Mouse (Mus musculus) brain, embryonic 18.5 days (tissue): Measurements from ENCODE around the gene Trim69.

Source experiments
- DNase-seq: peaks from one replicate; pipeline ENCODE4 v3.0.0-alpha.2; 2012; ENCODE audit warnings: low read depth, low spot score

The Trim69 gene

DNA sequence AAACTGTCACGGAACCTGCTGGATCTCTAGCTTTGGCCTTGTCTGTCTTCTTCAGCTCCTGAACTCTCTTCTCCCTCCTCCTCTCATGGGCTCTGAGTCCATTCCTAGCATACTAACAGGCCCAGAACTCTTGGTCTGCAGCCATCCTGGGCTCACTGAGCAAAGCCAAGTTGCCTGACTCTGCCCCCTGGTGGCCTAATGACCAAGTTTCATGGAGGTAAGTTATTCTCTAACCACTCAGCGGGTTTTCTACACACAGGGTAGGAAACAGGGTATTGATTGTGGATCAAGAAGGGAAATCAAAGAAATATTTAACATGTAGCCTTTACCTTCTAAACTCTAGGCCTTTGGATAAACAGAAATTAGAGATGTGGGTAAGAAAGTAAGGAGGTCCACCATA is at the start of gene Trim69:
Trim69 (plus strand) TSS at position 21 of the 400 bp plus-strand sequence.
- DNase-seq: no peak

DNA sequence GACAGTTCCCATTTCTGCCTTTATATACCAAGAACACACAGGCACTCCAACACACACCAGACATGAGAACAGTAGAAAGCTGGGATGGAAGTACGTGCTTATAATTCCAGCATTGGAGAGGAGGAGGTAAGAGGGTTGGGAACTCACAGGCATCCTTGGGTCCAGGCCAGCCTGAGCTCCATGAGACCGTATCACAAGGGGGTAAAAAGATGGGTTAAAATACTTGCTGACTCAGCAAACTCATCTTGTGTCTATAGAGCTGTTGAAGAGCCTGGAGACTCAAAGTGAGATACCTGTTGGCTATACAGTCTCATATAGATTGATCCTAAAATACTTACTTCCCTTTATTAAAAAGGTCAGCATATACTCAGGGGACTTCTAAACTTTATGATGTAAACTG is 43.6 kb upstream of the Trim69 start:
- no peak for DNase-seq

DNA sequence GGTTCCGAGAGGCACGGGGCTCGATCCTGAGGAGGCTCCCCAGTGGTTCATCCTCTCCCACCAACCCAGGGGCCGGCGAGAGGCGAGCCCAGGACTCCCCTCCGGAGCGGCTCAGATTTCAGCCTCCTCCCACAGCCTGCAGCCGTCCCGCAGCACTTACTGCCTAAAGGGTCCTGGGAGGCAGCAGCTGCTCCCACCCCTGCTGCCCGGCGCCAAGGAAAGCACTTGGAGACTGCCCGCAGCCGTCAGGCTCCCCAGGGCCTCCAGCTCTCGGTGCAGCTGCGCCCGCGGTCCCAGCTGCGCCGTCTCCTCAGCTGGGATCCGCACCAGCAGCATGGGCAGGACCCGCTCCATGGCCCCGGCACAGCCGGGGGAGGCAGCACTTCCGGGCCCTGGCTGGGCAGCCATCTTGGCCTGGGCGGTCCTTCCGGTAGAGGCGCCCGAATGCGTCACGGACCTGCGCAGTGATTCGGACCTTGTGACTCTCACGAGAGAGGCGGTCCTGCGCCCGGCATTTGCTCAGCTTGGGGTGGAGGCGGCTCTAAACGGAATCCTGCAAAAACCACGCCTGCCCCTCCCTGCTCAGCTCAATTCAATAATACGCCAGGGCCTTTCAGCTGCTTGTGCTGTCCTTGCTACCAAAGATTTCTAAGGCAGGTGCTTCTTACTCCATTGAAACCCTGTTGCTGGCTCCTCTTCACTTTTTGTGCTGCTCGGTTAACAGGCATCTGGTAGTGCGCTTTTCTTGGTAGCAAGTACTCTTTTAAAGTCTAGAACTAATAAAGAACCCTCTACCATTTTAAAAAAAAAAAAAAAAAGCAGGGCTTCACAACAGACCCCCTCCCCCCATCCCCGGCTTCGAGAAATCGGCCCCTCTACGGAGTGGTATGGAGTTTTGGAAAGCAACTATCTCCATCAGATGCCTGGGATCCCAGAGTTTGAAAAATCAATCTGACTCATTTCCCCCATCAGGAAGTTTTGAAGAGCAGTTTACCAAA is 42.2 kb upstream of the Trim69 start, which contains the start of gene Spg11:
Spg11 (minus strand) TSS at position 426 of the 998 bp plus-strand sequence.
- peak; percentile 93 for DNase-seq

DNA sequence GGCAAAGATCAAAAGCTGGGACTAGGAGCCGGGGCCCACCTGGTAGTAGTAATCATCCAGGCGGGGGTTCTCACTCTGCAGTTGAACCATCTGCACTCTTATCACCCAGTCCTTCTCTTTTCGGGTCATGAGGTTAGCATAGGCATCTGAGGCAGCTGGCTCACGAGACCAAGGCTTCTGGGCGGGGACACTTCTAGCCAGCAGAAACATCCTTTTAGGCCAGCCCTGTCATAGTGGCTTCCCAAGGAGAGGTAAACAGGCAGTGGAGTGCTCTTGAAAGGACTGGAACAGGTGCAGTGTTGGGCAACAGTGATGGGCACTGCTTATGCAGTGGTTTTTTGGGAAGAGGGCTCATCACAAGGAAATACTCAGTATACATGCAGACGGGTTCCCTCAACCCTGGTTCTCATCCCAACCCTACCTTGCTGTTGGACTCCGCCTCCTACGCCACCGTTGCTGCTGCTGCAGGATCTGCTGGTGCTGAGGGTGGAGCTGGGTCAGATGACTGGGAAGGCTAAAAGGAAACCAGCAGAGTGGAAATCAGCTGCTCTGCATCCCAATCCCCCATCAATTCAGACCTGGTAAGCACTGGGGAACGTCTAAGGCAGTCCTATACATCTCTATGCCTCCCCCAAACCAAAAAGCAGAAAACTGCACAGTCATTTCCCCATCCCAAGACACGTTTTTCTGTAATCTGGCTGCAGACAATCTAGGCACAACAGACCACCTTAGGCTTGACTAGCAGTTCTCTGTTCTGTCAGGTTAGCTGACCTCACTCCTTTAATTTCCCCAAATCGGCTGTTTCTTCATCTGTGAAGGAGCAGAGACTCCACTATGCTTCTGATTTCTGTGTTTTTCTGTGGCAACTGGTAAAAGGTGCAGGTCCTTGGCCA is 34.6 kb upstream of the Trim69 start:
- no peak for DNase-seq

DNA sequence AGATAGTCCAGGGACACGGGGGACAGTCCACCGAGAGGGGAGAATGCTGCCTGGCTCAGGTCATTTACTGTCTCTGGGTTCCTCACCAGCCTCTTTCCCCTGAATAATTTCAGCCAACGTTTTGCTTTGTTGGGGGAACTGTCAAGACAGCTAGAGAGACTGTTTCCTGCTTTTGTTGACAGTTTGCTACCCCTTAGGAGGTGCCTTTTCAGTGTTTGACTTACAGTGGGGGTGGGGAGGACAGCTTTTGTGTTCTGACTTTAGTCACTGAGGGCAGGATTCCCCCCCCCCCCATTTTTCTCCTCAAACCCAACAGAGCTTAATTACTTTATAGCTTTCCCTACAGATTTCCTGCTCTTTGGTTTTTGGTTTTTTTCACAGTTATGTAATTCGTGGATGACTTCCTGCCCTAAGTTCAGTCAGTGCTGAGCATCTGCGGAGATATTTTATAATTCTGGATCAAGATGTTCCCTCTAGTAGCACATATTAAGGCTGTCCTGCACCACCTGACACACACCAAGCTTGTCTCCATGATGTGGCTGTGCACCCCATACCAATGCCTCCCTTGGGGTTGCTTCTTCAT is 33.6 kb upstream of the Trim69 start:
- no peak for DNase-seq

DNA sequence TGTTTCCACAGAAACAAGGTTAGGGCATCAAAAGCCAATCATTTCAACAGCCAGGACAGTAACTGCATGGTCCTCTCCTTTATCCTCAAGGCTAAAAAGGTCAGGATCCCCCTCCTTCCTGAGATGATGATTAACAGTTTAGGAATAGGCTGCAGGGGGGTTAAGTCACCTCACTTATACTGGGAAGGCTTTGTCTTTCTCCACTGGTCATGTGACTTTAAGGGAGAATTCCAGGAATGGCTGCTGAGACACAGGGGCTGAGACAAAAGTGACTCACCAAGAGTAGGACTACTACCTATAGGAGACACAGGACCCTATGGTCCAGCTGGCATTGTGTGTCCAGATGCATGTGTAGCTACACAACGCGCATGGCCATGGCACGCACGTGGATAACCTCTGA is 32.9 kb upstream of the Trim69 start:
- DNase-seq: no peak

DNA sequence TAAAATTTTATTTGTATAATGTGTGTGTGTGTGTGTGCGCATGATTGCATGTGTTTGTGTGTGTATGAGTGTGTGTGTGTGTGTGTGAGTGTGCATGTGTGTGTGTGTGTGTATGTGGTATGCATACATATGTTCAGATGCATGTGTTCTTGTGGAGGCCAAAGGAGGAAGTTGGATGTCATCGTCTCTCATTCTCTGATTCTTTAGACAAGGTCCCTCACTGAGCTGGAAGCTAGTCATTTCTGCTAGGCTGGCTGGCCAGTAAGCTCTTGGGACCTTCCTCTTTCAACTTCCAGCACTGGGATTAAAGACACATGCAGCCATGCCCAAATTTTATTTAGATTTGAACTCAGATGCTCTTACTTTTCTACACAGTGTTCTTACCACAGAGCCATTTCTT is 28.4 kb upstream of the Trim69 start:
- DNase-seq: no peak

DNA sequence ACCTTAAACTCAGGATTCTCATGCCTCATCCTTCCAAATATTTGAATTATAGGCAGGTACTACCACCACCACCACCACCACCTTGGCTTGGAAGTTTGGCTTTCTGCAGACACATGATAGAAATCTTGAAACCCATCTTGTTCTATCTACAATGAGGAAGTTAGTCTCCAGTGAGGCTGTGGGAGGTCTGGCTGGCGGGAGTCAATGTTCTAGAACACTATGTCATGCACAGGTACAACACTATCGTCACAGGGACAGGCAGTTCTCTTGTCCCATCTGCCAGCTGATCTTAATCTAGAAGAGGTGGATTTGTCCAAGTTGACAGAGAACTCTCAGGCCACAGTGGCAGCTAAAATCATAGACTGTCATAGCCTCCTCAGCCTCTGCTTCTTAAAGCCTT is 27.9 kb upstream of the Trim69 start:
- no peak for DNase-seq

DNA sequence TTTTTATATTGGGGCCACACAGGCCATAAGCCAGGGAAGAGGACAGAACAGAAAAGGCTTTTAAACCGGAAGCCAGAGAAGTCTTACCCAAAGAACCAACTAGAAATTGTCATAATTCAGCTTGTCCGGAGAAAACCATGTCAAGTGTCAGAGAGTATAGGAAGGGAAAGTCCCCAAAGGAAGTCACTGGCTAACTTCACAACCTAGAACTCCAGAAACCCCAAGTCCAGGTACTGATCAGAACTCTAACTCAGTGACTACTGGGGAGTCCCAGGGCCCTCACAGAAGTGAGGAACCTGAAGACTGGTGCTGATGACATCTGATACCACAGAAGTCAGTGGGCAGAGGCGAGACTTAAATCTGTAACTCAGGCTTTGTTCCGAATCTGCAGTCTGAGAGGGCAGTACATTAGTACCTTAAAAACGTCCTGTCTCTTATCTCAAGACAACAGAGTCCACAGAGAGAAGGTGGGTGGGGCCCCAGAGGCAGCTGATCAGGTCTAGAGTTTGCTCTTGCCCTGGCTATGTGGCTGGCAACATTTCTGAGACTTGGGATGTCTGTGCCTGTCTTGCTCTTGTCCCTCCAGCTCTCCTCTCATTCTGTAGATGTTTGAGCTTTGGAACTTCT is 22.5 kb upstream of the Trim69 start:
- DNase-seq: no peak

DNA sequence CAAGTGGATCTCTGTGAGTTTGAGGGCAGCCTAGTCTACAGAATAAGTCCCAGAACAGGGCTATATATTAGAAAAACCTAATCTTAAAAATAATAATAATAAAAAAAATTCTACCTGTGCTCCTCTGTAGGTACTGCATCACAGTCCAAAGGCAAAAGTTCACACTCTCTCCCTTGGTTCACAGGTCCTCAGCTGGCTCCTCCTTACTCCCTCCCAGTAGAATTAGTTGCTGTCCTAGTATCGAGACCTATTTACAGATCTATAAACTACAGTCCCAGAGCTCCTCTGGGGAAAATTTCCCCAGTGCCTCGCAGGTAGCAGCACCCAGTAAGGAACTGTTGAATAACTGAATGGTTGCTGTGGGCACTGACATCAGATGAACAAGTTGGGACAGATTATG is 19.7 kb upstream of the Trim69 start:
- DNase-seq: no peak

DNA sequence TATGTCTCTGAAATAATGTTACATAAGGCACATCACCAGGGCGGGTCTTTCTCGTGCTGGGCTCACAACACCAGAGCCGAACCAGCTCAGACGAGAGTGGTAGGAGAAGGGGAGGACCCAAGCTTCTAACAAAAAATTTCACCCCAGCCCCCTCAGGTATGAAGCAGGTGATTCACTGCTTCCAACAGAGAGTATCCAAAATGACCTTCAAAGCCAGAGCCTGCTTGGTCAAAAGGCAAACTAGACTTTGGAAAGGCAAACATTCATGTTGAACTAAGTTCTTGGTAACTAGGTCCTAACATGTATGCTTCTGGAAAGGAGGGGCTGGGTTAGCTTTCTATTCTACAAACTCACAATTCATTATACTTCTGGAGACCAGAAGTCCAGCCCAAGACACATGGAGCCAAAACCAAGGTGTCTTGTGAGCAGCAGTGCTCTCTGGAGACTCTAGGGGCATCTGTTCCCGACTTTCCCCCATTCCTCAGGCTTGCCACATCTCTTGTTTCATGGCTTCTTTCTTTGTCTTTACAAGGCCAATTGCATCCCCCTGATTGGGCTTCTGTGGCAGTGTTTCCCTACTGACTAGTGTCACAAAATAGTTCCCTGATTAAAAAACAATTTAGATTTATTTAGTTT is 19.1 kb upstream of the Trim69 start:
- DNase-seq: no peak

DNA sequence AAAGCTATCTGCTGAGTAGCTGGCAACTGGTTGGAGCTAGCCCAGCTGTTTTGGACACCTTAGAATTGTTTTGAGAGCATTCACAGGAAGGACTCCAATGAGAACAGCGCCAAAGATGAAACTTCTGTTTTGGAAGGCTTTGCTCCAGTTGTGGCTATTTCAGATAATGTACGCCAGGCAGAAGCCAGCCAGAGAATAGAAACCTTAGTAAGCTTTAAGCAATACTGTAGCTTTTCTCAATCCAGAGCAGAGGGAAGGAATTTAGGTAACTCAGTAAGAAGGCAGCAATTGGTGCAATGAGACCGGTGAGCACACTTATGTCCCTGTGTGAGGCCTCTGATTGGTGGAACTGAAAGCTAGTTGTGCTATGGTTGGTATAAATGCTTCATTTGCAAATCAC is 17.4 kb upstream of the Trim69 start:
- no peak for DNase-seq

DNA sequence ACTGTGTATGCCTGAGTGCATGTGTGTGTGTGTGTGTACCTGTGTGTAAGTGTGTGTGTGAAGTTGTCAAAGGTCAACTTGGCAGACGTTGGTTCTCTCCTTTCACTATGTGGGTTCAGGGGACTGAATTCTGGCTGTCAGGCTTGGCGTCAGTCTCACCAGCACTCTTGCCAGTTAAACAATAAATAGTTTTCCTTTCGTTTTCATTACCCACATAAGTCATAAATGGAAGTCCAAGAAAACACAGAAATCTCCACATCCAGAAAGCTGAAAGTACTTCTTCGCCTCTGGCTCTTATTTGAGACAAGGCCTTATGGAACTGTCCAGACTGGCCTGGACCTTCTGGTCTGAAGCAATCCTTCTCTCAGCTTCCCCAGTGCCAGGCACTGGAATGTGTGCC is 14.7 kb upstream of the Trim69 start:
- no peak for DNase-seq

DNA sequence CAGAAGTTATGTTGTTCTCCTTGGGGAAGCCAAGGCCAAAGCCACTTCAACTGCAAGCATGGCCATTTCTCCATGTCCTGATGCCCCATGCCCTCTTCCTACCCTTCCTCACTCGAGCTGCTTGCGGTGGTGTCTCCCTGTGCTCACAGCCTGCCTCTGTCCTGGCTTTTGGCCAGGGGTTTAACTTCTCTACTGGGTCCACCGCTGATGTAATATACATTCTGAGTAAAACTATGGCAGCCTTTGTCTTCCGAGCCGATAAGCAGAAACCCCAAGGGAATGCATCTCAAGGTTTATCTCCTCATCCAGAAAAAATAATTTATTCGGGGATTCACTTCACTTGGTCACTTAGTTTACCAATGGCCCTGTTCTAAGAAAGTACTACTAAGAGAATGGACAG is 13.8 kb upstream of the Trim69 start:
- DNase-seq: no peak

DNA sequence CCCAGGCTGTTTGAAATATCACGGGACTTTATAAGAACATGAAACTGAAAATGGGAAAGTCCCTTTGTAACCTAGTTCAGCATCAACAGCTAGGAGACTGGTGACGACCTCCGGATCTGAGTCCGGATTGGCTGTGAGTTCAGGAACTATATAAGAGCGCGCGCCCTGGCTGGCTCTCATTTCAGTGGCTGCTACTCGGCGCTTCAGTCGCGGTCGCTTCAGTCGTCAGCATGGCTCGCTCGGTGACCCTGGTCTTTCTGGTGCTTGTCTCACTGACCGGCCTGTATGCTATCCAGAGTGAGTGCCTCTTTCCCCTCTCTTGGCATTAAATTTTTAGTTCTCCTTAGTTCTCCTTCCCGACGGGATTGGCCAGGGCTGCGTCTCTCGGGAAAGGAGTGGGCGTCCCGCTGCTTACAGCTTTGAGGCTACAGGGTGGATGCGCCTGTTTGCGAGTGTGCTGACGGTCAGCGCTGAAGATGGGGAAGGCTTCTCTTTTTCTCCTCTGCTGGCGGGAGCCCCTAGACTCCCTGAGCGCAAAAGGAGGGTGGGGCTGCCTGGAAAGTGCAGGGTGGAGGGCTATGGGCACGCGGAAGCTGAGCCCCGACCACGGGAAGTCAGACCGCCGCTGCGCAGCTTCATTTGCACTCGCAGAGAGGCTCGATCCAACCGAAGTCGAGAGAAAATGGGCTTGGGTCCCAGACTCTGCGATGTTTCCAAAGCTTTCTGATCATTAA is 12.8 kb upstream of the Trim69 start, which contains the start of gene B2m:
B2m (plus strand) TSS at position 179 of the 734 bp plus-strand sequence.
- DNase-seq: peak; percentile 79

DNA sequence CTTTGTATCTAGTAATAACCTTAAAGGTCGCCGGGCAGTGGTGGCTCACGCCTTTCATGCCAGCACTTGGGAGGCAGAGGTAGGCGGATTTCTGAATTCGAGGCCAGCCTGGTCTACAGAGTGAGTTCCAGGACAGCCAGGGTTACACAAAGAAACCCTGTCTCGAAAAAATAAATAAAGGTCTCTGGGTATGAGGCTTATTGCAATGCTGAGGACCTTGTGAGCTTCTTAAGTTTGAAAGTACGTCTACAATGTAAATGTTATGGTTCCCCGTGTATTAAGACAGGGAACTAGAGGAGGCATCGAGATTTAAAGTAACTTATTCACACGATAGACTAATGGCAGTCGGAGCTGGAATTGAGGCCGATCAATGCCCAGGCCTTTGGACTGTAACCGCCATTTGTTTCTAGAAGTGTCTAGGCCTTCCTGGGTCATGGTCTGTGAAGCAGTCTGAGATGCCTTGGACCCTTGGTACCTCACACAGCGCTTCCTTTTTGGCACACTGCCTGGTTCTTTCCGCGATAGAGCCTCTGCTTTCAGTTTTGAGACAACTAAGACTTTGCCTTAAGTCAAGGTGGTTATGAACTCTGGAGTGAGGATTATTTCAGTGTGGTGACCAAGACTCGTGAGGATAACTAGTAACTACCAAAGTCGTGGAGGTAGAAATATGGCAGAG is 12.1 kb upstream of the Trim69 start:
- DNase-seq: no peak

DNA sequence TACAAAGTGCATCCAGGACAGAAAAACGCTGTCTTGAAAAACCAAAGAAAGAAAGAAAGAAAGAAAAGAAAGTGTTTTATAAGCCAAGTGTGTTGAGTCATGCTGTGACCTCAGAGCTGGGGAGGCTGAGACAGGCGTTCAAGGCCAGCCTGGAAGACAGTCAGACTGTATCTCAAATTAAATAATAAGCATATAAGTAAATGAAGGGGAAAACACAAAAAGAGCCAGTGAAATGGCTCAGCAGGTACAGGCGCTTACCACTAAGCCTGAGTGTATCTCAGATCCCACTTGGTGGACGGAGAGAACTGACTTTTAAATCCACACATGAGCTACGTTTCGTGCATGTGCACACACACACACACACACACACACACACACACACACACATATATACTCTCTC is 11.2 kb upstream of the Trim69 start:
- no peak for DNase-seq

DNA sequence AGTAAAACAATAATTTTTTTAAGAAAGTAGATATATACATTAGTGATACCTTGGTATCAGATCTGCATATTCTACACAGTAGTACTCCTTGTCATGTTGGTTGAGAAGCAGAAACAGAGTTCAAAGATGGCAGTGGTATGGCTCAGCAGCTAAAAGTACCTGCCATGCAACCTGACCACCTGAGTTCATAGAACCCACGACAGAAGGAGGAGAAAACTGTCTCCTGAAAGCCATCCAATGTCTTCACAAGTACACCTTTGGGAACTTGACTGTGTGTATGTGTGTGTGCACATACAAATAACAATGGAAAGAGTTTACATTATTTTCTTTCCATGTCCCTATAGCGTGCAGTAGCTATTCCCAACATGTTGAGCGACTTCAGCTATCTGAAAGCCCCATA is 10.8 kb upstream of the Trim69 start:
- DNase-seq: no peak

DNA sequence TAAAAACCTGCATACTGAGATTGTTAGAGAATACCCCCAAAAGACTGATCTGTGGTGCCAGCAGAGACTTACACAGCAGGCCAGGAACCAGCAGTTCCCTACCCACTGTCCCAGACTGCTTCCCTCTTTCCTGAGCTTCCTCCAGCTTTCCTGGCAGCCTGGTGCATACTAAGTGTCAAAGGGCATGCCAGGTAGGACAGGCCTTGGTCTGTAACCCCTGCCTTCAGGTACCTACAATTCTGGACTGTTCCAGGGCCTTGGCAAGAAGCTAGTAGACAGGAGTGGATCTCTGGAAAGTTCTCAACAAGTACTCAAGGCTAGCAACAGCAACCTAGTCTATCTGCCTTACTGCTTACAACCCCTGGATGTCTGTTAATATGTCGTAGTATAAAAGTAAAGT is 9.3 kb upstream of the Trim69 start:
- no peak for DNase-seq

DNA sequence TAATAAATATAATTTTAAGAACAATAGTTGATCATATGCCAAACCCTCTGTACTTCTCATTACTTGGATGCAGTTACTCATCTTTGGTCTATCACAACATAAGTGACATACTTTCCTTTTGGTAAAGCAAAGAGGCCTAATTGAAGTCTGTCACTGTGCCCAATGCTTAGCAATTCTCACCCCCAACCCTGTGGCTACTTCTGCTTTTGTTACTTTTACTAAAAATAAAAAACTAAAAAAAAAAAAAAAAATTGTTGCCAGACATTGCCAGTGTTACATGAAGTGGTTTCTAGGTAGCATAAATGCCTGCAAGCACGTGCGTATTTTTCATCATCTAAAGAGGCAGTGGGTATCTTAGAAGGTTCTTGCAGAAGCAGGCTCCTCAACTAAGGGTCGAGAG is 7.7 kb upstream of the Trim69 start:
- DNase-seq: no peak
